7 mouse cellular contexts compared by ENCODE assay signal in genomic region chr3:58691374-58691939, GRCm38 (mm10). TPM values are rescaled to one million over a fixed set of nuclear protein-coding genes. Genes with fewer than 3 reads are reported as not detected.
A peak's percentile ranks its signal among the peaks of the same experiment; 100 is the strongest.
DNase-seq lines count a peak whose midpoint lies in the region; ATAC-seq and TF ChIP-seq lines count a peak whose summit lies in the region.

No protein-coding gene starts in this region.

- H3K9me3 ChIP-seq in intestine, embryonic 14.5 days (ENCODE audit: control insufficient read depth, low read length): no peaks in the 10 kb centered on the region; the same call in 1 of the 2 replicates
- H3K9me3 ChIP-seq in limb, embryonic 10.5 days (replicated peaks): no peaks in the 10 kb centered on the region
- H3K9me3 ChIP-seq in midbrain, embryonic 12.5 days: no peaks in the 10 kb centered on the region

- TF ChIP-seq CTCF in small intestine, adult 2 months (IDR thresholded peaks at IDR 0.05; ENCODE audit: extremely low read depth, insufficient read length, insufficient replicate concordance, low read depth, low read length): no peak

- H3K36me3 ChIP-seq in intestine, embryonic 14.5 days (ENCODE audit: control insufficient read depth, insufficient read depth, low read length): no peaks in the 10 kb centered on the region
- no peaks in the 10 kb centered on the region for H3K36me3 ChIP-seq in limb, embryonic 10.5 days
- no peaks in the 10 kb centered on the region for H3K36me3 ChIP-seq in midbrain, embryonic 12.5 days
- H3K36me3 ChIP-seq in small intestine, adult 2 months (ENCODE audit: control insufficient read depth, insufficient read depth, low read length): no peaks in the 10 kb centered on the region

- H3K4me2 ChIP-seq in intestine, embryonic 14.5 days (ENCODE audit: low read length): peak overlapping the region; percentile 85
- peak overlapping the region; percentile 93 for H3K4me2 ChIP-seq in midbrain, embryonic 12.5 days (replicated peaks)

- H3K27ac ChIP-seq in intestine, embryonic 14.5 days (ENCODE audit: low read depth): peak overlapping the region; percentile 79
- H3K27ac ChIP-seq in limb, embryonic 10.5 days: peak overlapping the region; percentile 81
- H3K27ac ChIP-seq in midbrain, embryonic 12.5 days (replicated peaks): peak overlapping the region; percentile 78
- peak overlapping the region; percentile 84 for H3K27ac ChIP-seq in small intestine, adult 2 months (ENCODE audit: insufficient read depth, low read depth, low read length)

- peak; percentile 56 for DNase-seq in R1 (ENCODE audit: low read depth, low spot score)
- peak; percentile 68 to 76 for DNase-seq in cerebellum, postnatal 25 days
- peak; percentile 38 for DNase-seq in gastrocnemius, postnatal 10 days
- DNase-seq in intestine, embryonic 14.5 days (ENCODE audit: low spot score): peak; percentile 81
- DNase-seq in limb, embryonic 10.5 days (ENCODE audit: low spot score): peak; percentile 69

- peaks cover 18% of the 10 kb centered on the region for H3K4me1 ChIP-seq in intestine, embryonic 14.5 days (replicated peaks; ENCODE audit: control insufficient read depth, insufficient read depth, low read length)
- H3K4me1 ChIP-seq in limb, embryonic 10.5 days: peaks cover 31% of the 10 kb centered on the region
- peaks cover 19% of the 10 kb centered on the region for H3K4me1 ChIP-seq in midbrain, embryonic 12.5 days
- H3K4me1 ChIP-seq in small intestine, adult 2 months (ENCODE audit: control insufficient read depth, insufficient read depth, insufficient read length, low read length): peaks cover 7% of the 10 kb centered on the region; the same call in 1 of the 2 replicates

- no peak for TF ChIP-seq POLR2A in small intestine, adult 2 months (IDR thresholded peaks at IDR 0.05; ENCODE audit: low read depth, low read length)

- peak overlapping the region; percentile 64 for H3K4me3 ChIP-seq in intestine, embryonic 14.5 days (ENCODE audit: low read depth, low read length)
- peak overlapping the region; percentile 79 for H3K4me3 ChIP-seq in limb, embryonic 10.5 days
- peak overlapping the region; percentile 86 for H3K4me3 ChIP-seq in midbrain, embryonic 12.5 days
- peak overlapping the region; percentile 83 for H3K4me3 ChIP-seq in small intestine, adult 2 months (ENCODE audit: low read depth, low read length)

- 0% methylated on average over 61 of the region's 65 CpGs for WGBS in intestine, embryonic 14.5 days
- under 1% methylated on average over 43 of the region's 65 CpGs for WGBS in limb, embryonic 10.5 days
- WGBS in midbrain, embryonic 12.5 days: 2% methylated on average over 37 of the region's 65 CpGs
- 1% methylated on average over 65 of the region's 65 CpGs for WGBS in small intestine, adult 2 months

- 0 out of 2 replicates have a peak, but pooled peaks cover 4% of the 10 kb centered on the region for H3K27me3 ChIP-seq in intestine, embryonic 14.5 days (replicated peaks; ENCODE audit: control insufficient read depth, insufficient read depth, low read length)
- H3K27me3 ChIP-seq in limb, embryonic 10.5 days (ENCODE audit: low read depth, poor library complexity, severe bottlenecking): peaks cover 13% of the 10 kb centered on the region
- peaks cover 20% of the 10 kb centered on the region for H3K27me3 ChIP-seq in midbrain, embryonic 12.5 days
- H3K27me3 ChIP-seq in small intestine, adult 2 months (ENCODE audit: control insufficient read depth, insufficient read depth, low read length): no peaks in the 10 kb centered on the region

- peak overlapping the region; percentile 83 for H3K9ac ChIP-seq in intestine, embryonic 14.5 days (ENCODE audit: low read length)
- H3K9ac ChIP-seq in midbrain, embryonic 12.5 days (replicated peaks): peak overlapping the region; percentile 82

- no peak; the same call in 1 of the 2 replicates for ATAC-seq in intestine, embryonic 14.5 days (replicated peaks; ENCODE audit: low FRiP score, low TSS enrichment, low read depth)
- ATAC-seq in midbrain, embryonic 12.5 days (ENCODE audit: low FRiP score, low read depth): peak; percentile 7

RNA-seq across cellular contexts. Expression of gene Siah2, which starts 0.7 kb away (rescaled TPM):
- 10 to 100 TPM; 10.1 to 12.7 TPM for total RNA-seq in gastrocnemius, postnatal 10 days (2021)
- polyA plus RNA-seq in intestine, embryonic 14.5 days (2014; fragmentation: Nextera tagmentation; extraction: Ambion mirVana): 5.8 and 7.5 TPM in 2 replicates
- polyA plus RNA-seq in limb, embryonic 10.5 days (2016; fragmentation: Nextera tagmentation; extraction: Ambion mirVana): 2.0 and 2.2 TPM in 2 replicates
- 5.8 and 6.7 TPM in 2 replicates for polyA plus RNA-seq in midbrain, embryonic 12.5 days (2016; fragmentation: Nextera tagmentation; extraction: Ambion mirVana)
- 14.0 and 30.0 TPM in 2 replicates for polyA plus RNA-seq in small intestine, adult 2 months (2012; rRNA removed)

RNA-seq across cellular contexts. Expression of gene Erich6, which starts 54.5 kb away (rescaled TPM):
- total RNA-seq in gastrocnemius, postnatal 10 days (2021): under 1 TPM in 1 of 2 experiments, not detected in 1; 0.23 TPM
- 0.11 TPM in 1 of 2 replicates, not detected in the other for polyA plus RNA-seq in intestine, embryonic 14.5 days (2014; fragmentation: Nextera tagmentation; extraction: Ambion mirVana)
- polyA plus RNA-seq in limb, embryonic 10.5 days (2016; fragmentation: Nextera tagmentation; extraction: Ambion mirVana): not detected in 2 replicates
- polyA plus RNA-seq in midbrain, embryonic 12.5 days (2016; fragmentation: Nextera tagmentation; extraction: Ambion mirVana): 0.08 and 0.20 TPM in 2 replicates
- polyA plus RNA-seq in small intestine, adult 2 months (2012; rRNA removed): not detected in 2 replicates
